Mouse (Mus musculus) embryonic facial prominence, embryonic 15.5 days (tissue): ENCODE measurements at regions not wholly inside any gene's neighbourhood (a gene's known extent, or its start where the extent isn't known, plus 50 kb on each side); places are given as distances from the start of the nearest gene placed in this dataset.

Experiments
- ATAC-seq: fragments of 200-750 bp; cut with Nextera tagmentation; 2 replicates; pipeline ENCODE4 v1.8.0; 2017; ENCODE audit warnings: low read depth, moderate TSS enrichment; ENCODE audit not compliant: insufficient number of reproducible peaks, low FRiP score, low TSS enrichment
- H3K27ac ChIP-seq: fragments of 300-500 bp; sonication (generic); replicated peaks from 2 replicates; pipeline ENCODE4 v1.5.1; 2015; ENCODE audit warnings: mild to moderate bottlenecking, inconsistent platforms
- H3K27me3 ChIP-seq: fragments of 300-500 bp; sonication (generic); 2 replicates; pipeline ENCODE4 v1.6.1; 2015; ENCODE audit warnings: inconsistent platforms
- H3K36me3 ChIP-seq: fragments of 300-500 bp; sonication (generic); 2 replicates; pipeline ENCODE4 v1.6.1; 2015; ENCODE audit warnings: mild to moderate bottlenecking, inconsistent platforms
- H3K4me1 ChIP-seq: fragments of 300-500 bp; sonication (generic); 2 replicates; pipeline ENCODE4 v1.6.1; 2015; ENCODE audit warnings: inconsistent platforms
- H3K4me2 ChIP-seq: fragments of 300-500 bp; sonication (generic); replicated peaks from 2 replicates; pipeline ENCODE4 v1.6.1; 2015; ENCODE audit warnings: mild to moderate bottlenecking, inconsistent platforms
- H3K4me3 ChIP-seq: fragments of 300-500 bp; sonication (generic); replicated peaks from 2 replicates; pipeline ENCODE4 v1.5.1; 2015; ENCODE audit warnings: mild to moderate bottlenecking, inconsistent platforms
- H3K9ac ChIP-seq: fragments of 300-500 bp; sonication (generic); 2 replicates; pipeline ENCODE4 v1.6.1; 2015; ENCODE audit warnings: inconsistent platforms
- H3K9me3 ChIP-seq: fragments of 300-500 bp; sonication (generic); replicated peaks from 2 replicates; pipeline ENCODE4 v1.6.1; 2016; ENCODE audit warnings: inconsistent platforms
- WGBS: fragments of 180-500 bp; shearing (Covaris S2); methylation state at CpG from one replicate; pipeline ENCODE4 v1.1.7; 2015; 5-methylcytosine and 5-hydroxymethylcytosine counted together

DNA sequence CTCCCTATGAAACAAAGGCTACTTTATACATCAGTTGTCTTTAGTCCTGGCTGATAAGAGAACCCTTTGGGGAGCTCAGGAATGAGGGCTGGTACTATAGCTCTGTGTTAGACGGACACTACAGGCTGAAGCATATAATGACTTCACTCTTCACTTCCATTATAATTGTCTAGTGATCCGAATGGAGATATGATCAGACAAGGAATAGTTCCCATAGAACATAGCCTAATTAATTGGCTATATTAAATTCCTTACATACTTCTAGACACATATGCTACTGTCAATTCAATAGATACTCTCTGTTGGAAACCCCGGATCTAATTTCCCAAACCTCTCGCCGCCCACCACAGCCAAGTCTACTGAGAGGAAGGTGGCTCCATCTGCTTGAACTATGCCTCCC lies 238.8 kb upstream of the Crim1 start:
- no peaks in the 10 kb centered on the region for H3K4me1 ChIP-seq
- no peak overlapping the region for H3K27ac ChIP-seq
- WGBS: 75% methylated on average over 5 of the region's 5 CpGs
- H3K4me2 ChIP-seq: no peak overlapping the region
- H3K4me3 ChIP-seq: no peak overlapping the region
- no peaks in the 10 kb centered on the region for H3K36me3 ChIP-seq
- no peak for ATAC-seq
- H3K27me3 ChIP-seq: no peaks in the 10 kb centered on the region
- no peak overlapping the region for H3K9ac ChIP-seq
- no peaks in the 10 kb centered on the region for H3K9me3 ChIP-seq

- ATAC-seq: no peak
- no peaks in the 10 kb centered on the region for H3K9me3 ChIP-seq
- no peak overlapping the region for H3K4me2 ChIP-seq
- H3K4me3 ChIP-seq: no peak overlapping the region
- H3K36me3 ChIP-seq: no peaks in the 10 kb centered on the region
- H3K4me1 ChIP-seq: no peaks in the 10 kb centered on the region
- WGBS: 89% methylated on average over 4 of the region's 4 CpGs
- no peaks in the 10 kb centered on the region for H3K27me3 ChIP-seq
- no peak overlapping the region for H3K9ac ChIP-seq
- no peak overlapping the region for H3K27ac ChIP-seq
Measured at GRCm38 (mm10) chr17:77963358-77963757, 236.7 kb upstream of the Crim1 start.

- Histone ChIP-seq H3K27me3 (no peaks in the 10 kb centered on the region), H3K36me3 (no peaks in the 10 kb centered on the region), H3K4me2 (no peak overlapping the region), H3K9me3 (no peaks in the 10 kb centered on the region), H3K4me3 (no peak overlapping the region), H3K9ac (no peak overlapping the region), H3K27ac (no peak overlapping the region), H3K4me1 (no peaks in the 10 kb centered on the region)
- 82% methylated on average over 5 of the region's 5 CpGs for WGBS
- no peak for ATAC-seq
Measured at GRCm38 (mm10) chr17:77968510-77968909, 231.5 kb upstream of the Crim1 start.

- Histone ChIP-seq H3K4me1 (no peaks in the 10 kb centered on the region), H3K36me3 (no peaks in the 10 kb centered on the region), H3K9me3 (no peaks in the 10 kb centered on the region), H3K9ac (no peak overlapping the region), H3K4me3 (no peak overlapping the region), H3K27me3 (no peaks in the 10 kb centered on the region), H3K4me2 (no peak overlapping the region), H3K27ac (no peak overlapping the region)
- no peak for ATAC-seq
- WGBS: 82% methylated on average over 2 of the region's 2 CpGs
Measured at GRCm38 (mm10) chr17:77969187-77969586, 230.9 kb upstream of the Crim1 start.
